Mouse (Mus musculus) testis, postnatal 14 days (tissue): ENCODE results near the gene Ercc1.
A peak's percentile ranks its signal among the peaks of the same experiment; 100 is the strongest.

Experiments used
- DNase-seq: peaks from one replicate; pipeline ENCODE4 v3.0.0; 2021; ENCODE audit warnings: low spot score

Gene Ercc1

DNA sequence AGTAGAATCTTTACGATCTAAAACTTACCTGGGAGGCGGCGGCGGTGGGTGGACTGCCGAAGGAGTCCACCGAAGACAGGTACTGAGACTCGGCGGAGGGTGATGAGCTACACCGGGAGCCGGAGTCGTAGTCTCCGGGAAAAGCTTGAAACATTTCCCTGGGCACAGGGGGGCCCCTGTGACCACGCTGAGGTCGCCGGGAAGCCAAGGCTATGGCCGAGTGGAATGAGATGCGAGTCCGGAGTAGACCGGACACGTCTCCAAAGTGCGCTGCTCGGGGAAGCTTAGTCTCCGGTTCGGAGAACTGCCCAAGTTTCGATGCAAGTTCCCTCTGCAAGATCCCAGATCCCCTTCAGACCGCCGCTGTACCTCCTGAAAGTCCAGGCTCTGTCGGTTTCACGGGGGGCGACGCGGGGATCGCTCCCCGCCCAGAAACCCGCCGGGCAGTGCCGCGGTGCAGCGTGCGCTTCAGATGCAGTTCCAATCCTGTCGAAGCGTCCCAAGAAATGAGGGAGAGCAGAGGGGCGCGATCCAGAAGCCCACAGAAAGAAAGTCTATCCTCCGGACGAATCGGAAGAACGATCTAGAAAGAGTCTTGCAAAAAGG is 35.2 kb upstream of the Ercc1 start:
- no peak for DNase-seq

DNA sequence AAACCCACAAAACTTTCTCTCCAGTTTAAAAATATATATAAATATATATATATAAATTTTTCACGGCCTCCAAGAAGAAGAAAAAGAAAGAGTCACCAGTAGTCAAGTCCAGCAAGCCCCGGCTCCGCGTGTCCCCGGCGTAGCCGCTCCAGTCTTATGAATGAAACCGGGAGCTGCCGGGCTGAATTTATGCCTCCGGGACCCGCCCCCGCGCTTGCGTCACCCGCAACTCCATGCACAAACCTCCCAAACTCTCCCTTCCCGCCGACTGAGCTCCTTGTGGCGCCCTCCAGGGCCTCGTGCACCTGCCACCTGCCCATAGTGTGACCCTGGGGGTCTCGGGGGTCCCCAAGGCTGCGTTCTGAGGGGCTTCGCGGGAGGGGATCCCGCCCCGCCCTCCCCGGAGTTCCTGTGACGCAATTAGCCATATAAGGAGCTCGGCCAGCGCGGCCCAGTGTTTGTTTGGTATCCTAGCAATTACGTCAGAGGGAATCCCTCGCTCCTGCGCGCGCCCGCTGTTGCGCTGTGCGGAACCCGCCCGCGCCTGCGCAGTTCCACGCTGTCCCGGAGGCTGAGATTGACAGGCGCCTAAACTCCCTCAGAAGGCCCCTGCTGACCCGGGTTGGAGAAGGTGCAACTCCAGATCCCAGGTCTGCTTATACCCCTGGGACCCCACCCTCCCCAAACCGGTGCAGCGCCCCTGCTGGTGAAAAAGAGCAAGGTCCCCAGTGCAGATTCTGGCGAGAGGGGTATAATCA is 34.5 kb upstream of the Ercc1 start, which contains the start of gene Fosb:
Gene Fosb (minus strand): TSS at position 168 of the 758 bp plus-strand sequence.
- peak; percentile 94 for DNase-seq

DNA sequence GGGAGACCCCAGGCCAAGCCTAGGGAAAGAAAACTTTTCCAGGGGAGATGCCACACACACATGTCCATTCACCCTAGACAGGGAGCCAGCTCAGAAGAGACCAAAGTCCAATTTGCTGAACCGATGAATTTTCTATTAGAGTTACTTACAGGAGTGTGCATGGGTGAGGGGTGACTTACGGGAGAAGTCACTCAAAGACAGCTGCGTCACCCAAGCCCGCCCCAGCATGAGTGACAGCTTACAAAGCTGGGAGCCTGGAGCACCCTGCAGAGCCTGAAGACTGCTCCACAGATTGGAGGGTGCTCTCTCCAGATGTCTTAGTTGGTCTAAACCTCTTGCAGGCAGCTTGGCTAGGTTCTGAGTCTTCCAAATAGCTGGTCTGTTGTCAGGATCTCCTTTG is 32.6 kb upstream of the Ercc1 start:
- no peak for DNase-seq

DNA sequence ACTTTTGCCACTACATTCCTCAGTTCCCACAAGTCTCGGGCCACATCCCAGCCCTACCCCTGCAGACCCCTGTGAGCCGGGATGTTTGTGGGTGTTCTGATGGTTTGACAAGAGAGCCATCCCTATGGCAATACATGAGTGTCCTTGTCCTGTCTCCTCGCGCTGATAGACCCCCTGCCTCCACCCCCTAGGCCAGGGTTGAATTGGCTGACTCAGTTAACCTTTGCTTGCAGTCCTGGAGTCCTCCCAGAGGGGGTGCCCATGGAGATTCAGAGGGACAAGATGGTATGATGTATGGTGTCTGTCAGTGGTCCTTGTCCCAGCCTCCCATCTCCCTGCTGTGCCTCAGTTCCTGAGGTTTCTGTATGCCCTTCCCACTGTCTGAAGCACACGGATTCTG is 30.5 kb upstream of the Ercc1 start:
- no peak for DNase-seq

DNA sequence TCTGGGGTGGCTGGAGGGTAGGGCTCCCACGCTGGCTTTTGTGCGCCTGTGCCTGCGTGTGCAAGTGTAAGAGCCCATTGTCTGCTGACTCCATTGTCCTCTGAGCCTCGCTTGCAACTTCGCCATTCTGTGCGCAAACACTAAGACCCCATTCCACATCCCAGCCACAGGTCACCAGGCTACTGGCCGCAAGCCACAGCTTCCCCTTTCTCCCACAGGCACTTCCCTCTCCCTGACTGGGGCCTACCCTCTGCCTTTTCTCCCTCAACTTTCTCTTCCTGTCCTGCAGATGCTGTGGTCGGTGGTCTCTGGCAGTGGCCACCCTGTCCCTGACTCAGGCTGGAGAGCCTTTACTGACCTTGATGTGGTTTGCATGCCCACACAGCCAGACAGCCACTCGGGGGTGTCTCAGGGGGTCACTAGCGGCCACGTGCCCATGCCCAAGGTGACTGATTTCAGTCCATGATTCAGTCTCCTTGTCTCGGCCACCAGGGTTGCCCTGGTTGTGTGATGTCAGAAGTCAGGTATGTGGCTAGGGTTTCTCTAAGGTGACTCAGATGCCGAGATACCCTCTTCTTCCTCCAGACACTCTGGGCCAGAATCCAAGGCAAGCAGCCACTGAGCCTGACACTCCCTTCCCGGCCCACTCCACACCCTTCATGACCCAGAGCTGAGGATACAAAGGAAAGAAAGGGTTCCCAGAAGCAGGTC is 28.0 kb upstream of the Ercc1 start:
- DNase-seq: no peak

DNA sequence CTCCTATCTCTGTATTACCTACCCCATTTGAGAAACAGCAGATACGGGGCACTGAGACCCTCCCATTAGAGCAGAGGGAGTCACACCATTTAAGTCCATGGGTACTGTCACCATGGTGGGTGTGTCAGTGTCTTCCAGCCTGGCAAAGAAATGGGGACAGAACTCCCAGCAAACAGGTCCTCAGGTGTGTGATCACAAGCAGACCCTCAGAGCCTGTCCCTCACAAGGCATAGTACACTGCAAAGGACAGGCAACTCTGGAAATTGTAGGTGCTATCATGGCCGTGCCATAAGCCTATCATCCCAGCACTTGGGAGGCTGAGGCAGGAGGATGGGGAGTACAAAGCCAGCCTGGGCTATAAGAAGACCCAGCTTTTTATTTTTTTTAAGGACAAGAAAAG is 26.4 kb upstream of the Ercc1 start:
- no peak for DNase-seq

DNA sequence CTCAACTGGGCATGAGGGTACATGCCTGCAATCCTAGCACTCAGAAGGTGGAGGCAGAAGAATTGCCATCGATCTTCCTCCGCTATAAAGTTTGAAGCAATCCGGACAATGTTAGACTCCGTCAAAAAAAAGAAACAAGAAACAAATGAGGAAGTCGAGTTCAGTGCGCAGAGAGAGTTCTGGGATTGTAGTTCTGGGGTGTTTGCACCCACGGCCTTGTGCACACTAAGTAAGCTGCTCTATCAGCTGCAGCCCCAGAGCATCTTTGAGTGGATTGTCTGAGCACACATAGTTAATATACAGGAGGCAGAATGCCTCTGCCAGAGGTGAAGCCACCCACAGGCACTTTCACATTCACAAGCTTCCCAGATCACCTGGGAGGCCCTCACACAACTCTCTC is 25.9 kb upstream of the Ercc1 start:
- no peak for DNase-seq

DNA sequence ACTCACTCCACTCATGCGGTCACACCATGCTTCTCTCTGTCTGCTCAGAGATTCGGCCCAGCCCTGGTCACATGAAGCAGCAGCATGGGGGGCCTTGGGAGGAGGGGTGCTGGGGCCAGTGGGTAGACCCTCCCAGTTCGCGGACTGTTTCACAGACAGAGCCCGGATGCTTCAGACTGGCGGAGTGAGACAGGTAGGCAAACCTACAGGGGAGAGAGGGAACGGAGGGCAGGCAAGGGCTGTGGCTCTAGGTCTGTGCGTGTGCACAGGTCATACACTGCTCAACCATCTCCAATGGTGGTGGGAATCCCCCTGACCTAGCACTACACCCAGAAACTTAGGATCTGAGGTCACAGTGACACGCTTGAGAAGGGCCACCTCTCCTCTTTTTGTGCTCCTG is 25.1 kb upstream of the Ercc1 start:
- DNase-seq: no peak

DNA sequence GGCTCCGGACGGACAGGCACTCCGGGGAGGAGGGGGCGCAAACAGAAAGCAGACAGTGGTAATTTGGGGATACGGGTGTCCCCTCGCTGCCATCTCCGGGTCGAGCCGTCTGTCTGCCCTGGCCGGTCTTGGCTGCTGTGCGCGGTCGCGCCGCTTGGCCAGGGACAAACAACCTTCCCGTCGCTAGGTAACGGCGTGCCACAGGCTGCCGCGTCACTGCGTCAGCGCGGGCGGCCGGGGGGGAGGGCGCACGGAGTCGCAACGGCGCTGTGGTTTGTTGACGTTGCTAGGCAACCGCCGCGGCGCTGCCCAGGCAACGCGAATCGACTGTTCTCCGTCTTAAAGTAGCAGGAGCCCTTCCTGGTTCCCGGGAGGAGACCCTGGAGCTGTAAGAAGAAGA is 24.7 kb upstream of the Ercc1 start:
- DNase-seq: peak; percentile 91

DNA sequence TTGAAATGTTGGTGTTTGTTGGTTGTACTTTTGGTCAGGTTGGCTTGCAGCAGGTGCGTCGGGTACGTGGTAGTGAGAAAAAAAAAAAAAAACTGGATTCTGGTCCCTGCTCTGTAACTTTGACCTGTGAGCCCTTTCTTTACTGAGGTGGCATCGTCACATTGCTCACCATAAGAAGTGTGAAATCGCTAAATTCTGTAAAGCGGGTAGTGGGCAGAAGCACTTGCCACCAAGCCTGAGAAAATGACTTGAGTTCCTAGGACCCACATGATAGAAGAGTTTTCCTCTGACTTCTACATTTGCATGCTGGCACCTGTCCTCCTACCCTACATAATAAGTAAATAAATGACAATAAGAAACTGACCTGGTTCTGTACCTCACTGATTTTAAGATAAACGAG is 23.9 kb upstream of the Ercc1 start:
- DNase-seq: no peak

DNA sequence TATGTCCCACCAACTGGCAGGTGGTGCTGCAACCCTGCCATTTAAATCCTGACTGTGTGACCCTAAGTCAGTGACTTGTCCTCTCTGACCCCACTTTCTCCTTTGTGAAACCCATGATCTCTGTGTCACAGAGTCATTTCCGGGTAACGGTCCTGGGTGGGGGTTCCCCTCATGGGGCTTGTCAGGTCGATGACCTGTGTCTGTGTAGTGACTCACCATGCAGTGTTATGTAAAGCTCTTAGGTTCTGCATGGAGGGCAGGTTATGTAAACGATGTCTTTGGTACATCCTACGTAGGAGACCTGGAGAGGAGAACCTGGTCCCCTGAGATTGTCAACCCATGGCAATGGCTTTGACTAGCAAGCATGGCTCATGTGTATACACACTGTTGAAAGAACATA is 23.1 kb upstream of the Ercc1 start:
- no peak for DNase-seq

DNA sequence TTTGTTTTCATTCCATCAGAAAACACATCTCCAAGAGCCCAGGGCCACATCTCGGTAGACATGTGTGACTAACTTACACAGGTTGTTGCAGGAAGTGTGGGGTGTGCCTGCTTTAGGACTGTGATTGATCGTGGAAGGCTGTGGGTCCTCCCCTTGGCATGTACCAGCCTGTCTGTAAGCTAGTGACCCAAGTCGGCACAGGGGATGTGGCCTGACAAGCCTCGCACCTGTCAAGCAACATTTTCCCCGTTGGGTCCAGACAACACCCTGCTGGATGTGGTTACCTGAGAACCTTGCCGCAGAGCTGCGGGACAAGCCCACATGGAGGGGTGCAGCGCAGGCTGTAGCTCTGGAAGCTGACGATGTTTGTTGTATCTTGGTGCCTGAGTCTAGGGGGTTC is 22.1 kb upstream of the Ercc1 start:
- no peak for DNase-seq

DNA sequence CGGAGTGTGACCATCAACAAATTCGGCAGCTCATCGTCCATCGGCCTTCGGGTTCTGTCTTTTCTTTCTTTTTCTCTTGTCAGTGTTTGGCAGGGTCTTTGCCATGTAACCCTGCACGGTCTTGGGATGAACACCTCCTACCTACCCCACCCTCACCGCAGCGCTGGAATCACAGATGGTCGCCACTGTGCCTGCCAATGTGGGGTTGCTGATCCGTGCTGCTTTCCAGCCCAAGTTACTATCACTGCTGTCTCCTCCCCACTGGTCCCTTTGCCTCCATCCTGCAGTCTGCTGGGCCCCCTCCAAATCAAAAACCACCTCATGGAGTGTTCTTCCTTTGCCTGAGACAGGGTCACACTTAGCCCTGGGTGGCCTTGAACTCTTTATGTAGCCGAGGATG is 20.4 kb upstream of the Ercc1 start:
- no peak for DNase-seq

DNA sequence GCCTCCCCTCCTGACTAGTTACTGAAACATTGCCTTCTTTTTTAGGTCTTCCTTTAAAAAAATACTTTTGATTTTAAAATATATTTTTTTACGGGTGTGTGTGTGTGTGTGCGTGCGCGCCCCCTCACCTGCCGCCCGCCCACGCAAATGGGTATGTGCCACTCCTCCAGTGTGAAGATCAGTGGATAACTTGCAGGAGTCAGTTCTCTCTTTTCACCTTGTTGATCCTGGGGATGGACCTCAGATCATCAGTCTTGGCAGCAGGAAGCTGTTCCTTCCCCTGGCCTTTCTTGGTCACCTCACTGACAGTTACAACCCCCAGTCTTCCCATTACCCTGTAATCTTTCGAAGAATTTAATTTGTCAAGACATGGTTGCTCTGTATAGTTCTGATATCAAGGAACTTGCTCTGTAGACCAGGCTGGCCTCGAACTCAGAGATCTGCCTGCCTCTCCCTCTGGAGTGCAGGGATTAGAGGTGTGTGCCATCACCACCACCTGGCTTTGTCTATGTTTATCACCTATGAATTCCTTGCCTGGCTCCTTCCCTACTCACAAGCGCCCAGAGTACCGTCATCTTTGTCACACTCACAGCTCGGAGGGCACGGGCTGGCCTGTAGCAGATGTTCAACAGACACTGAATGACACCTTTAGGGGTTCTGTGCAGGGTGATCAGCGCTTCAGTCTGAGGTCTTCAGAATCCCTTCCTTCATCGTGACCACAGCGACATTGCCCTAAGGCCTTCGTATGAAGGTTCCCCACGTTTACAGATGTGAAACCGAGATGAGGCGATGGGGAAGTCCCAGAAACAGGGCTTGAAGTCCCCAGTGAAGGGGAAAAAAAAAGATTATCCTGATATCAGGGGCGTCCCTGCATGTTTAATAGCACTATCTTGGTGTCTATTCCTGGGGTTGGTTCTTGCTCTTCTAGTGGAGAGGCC is 19.0 kb upstream of the Ercc1 start:
- no peak for DNase-seq

DNA sequence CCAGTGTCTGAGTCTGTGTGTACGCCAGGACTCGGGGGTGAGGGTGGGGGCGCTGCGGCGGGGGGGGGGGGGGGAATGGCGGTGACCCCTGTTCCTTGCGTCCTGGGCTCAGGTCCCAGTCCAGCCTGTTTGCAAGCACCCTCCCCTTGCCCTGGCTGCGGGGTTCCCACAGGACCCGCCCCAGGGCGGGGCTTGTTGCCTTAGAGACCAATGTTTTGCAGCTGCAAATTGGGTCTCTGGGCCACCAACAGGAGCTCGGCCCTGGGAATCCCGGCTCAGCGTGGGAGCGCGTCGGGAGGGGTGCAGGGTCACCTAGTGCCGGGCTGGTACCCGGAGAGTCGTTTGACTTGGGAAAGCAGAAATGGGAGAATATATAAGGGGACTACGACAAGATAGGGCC is 18.2 kb upstream of the Ercc1 start:
- peak; percentile 78 for DNase-seq

DNA sequence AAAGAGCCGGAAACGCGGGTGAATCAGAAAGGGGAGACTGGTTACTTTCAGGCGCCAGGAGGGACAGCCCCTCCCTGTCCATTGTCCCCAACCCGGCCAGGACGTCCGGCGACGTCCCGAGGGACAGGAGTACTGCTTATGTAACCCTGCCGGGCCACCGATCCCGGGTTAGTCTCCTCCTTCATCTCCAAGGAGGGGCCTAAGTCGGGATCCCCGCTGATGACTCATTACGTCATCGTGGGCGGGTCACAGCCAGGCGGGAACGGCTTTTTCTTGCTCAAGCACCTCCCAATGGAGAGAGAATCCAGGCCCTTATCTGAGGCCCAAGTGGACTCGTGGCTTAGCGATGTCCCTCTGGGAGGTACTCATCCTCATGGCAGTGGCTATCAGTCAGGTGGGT is 17.4 kb upstream of the Ercc1 start:
- DNase-seq: peak; percentile 74

DNA sequence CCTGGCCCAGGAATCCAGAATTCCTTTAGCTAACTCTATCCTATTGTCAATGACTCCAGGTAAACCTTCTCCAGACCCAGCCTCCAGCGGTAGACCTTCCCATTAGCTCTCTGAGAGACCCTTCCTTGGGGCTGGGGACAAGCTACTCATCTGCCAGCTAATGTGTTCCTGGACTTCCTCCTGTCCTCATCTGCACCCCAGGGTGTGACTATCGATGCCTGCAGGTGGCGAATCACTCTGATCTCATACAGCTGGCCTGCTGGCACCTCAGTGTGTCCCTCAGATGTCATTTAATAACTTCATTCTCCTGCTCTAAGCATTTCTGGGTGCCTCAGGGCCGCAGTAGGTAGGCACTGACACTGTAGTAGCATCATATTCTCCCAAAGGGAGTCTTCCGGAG is 16.8 kb upstream of the Ercc1 start:
- no peak for DNase-seq

DNA sequence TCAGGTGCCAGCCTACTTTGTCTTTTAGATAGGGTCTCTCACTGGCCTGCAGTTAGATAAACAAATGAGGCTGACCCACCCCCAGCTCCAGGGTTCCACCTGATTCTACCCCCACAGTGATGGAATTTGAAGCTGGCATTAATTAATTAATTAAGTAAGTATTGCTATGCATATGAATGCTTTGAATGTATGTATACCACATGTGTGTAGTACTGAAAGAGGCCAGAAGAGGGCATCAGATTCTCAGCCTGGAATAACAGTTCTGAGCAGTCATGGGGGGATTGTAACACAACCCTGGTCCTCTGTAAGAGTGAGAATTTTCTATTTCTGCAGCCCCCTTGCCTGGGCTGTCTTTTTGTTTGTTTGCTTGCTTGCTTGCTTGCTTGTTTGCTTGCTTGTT is 16.2 kb upstream of the Ercc1 start:
- no peak for DNase-seq

DNA sequence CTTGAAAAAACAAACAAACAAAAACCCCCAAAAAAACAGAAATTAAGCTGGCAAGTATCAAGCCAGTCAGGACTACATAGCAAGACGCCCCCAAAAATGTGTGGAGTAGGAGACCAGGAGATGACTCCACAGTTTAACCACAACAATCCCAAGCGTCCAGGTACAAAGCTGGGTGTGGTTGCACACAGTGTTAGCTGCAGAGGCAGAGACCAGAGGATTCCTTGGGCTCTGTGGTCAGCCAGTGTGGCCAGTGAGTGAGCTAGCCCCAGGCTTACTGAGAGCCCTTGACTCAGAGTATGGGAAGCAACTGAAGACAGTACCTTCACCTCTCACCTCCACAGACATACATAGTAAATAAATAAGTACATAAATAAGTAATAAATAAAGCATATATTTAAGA is 12.7 kb upstream of the Ercc1 start:
- DNase-seq: no peak

DNA sequence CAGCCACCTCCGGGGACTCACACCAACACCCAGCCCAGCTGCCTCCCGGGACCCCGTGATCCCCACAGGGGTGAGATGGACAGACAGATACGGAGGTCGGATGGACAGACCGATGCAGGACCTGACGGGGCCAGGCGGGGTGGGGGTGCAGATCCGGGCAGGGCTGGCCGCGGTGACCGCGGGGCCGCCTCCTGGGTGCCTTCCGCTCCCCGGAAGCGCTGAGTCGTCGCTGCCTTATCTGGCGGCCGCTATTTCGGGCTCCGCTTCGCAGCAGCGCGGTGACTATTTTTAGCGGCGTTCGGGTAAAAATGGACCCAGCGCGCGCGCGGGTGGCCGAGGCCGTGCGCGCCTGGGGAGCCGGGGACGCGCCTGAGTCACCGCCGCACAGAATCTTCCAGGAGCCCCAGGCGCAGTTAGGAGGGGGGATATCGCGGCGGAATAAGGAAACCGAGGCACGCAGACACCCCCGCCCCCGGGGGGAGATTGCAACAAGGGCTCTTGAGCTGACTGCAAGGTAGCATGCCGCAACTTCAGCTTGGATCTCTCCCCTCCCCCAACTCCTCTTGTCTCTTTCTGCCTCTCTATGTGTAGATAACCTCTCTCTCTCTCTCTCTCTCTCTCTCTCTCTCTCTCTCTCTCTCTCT is 11.7 kb upstream of the Ercc1 start:
- peak; percentile 54 for DNase-seq

DNA sequence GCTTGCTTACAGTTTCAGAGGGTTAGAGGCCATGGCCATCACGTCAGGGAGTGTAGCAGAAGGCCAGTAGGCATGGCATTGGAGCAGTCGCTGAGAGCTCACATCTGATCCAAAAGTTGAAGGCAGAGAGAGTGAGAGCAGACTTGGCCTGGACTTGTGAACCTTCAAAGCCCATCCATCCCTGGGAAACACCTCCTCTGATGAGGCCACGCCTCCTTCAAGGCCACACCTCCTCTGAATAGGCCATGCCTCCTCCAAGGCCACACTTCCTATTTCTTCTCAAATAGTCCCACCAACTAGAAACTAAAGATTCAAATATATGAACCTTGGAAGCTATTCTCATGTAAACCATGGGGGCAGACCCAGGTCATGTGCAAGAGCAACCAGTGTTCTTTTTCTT is 9.0 kb upstream of the Ercc1 start:
- no peak for DNase-seq

DNA sequence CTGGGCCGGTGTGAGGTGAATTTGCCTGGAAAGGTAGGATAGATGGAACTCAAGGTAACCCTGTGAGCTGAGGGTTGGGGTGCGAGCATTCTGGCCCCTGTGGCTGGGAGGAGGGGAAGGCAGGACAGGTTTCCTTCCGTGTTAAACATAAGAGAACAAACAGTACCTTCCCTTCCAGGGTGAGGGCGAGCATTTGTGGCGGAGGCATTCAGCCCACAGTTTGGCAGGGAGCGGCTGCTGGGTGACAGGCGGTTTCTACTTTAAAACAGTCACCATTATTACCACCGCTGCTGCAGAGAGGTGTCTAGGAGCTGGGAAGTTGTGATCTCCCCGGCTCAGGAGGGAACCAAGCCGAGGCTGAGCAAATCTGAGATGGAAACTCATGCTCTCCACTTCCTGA is 7.5 kb upstream of the Ercc1 start:
- DNase-seq: no peak
